Mouse (Mus musculus): ENCODE data around the gene Hey2. TPM values are rescaled to one million over a fixed set of nuclear protein-coding genes. Genes with fewer than 3 reads are reported as not detected.

Gene Hey2
- polyA plus RNA-seq, 1 experiment from 2014 or later = 27.9 TPM

DNA sequence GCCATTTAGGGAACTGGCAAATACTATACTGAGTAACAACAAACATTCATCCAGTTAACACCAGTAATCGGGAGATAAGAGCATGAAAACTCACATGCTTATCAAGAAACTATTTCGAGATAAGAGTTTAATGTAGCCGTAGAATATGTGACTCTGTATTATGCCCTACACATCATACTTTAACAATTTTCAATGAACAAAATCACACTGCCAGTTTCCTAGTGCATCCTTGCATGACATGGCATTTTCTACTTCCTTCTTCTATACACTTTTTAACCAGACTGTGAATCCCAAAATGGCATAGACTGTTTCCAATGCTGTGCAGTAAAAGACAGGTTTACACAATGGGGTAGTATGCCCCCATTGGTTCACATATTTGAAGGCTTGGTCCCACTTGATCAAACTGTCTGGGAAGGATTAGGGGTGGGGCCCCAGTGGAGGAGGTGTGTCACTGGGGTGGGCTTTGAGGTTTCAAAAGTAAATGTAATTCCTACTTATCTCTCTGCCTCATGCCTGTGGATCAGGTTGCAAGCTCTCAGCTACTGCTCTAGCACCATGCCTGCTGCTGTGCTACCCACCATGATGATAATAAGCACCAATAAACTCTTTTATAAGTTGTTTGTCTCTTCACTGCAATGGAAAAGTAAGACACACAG lies 54.8 kb downstream of the Hey2 start:
- Histone ChIP-seq H3K9me3 (0 out of 2 replicates have a peak, but pooled peaks cover 5% of the 10 kb centered on the region), H3K27me3 (no peaks in the 10 kb centered on the region), H3K9ac (no peak overlapping the region), H3K4me1 (0 out of 2 replicates have a peak, but pooled peaks cover 4% of the 10 kb centered on the region), H3K4me2 (no peak overlapping the region), H3K36me3 (no peaks in the 10 kb centered on the region), H3K27ac (no peak overlapping the region), H3K4me3 (no peak overlapping the region)
- ATAC-seq (ENCODE audit: insufficient number of reproducible peaks, insufficient read depth, low FRiP score, low TSS enrichment, low read depth) = no peak
- 96% methylated on average over 3 of the region's 3 CpGs for WGBS

DNA sequence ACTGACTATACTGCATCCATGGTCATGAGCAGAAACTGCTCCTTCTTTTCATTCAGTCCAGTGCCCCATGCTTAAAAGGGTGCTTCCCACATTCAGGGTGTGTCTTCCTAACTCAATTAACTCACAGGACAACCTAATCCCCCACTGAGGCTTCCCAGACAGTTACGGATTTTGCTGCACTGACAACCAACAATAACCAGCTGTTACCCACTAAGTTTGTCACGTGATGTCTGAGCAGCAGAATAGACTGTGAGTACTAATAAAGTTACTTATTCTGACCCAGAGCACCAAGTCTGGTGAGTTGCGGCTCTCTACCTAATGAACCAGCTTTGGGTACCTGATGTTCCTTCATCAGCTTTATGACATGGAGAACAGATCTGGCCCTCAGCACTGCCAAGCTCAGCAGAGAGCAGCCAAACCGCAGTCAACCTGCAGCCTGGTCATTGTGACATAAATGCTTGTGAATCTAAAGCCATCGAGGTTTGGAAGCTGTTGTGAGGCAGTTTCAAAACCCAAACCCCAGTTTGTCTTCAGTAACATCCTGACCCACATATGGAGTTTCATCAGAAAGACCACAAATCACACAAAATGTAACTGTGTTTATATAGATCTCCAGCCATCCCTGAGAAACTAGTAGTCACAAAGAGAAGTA lies 56.4 kb downstream of the Hey2 start:
- 76% methylated on average over 5 of the region's 5 CpGs for WGBS
- H3K27ac ChIP-seq = no peak overlapping the region
- H3K4me1 ChIP-seq = 0 out of 2 replicates have a peak, but pooled peaks cover 4% of the 10 kb centered on the region

More for the DNA sequence above, 56.4 kb downstream of the Hey2 start:
- Histone ChIP-seq H3K4me3 (no peak overlapping the region), H3K9ac (no peak overlapping the region), H3K27me3 (no peaks in the 10 kb centered on the region), H3K4me2 (no peak overlapping the region), H3K9me3 (no peaks in the 10 kb centered on the region), H3K36me3 (no peaks in the 10 kb centered on the region)
- ATAC-seq (ENCODE audit: insufficient number of reproducible peaks, insufficient read depth, low FRiP score, low TSS enrichment, low read depth) = no peak

Other genes with a start within 250 kb of the Hey2 start
- gene Trmt11, start 242.1 kb downstream of the Hey2 start, polyA plus RNA-seq (2015; fragmentation: Nextera tagmentation; extraction: Ambion mirVana) = 32.1 and 34.7 TPM in 2 replicates
- 17.7 and 22.1 TPM in 2 replicates for gene Hint3, start 213.2 kb downstream of the Hey2 start, polyA plus RNA-seq (2015; fragmentation: Nextera tagmentation; extraction: Ambion mirVana)
- gene Ncoa7, start 39.5 kb downstream of the Hey2 start, polyA plus RNA-seq (2015; fragmentation: Nextera tagmentation; extraction: Ambion mirVana) = 8.8 and 10.3 TPM in 2 replicates